Mouse (Mus musculus) liver, adult 2 months (tissue): Measurements from ENCODE around the gene Gm20388.

Experiments
- CTCF ChIP-seq: fragments of 200-500 bp; IDR thresholded peaks from 2 replicates; pipeline ENCODE4 v1.5.1; 2011; ENCODE audit warnings: low read depth, low read length, control low read depth
- POLR2A ChIP-seq: fragments of 200-500 bp; IDR thresholded peaks from 2 replicates; pipeline ENCODE4 v1.6.1; 2011; ENCODE audit warnings: low read length, control low read depth; ENCODE audit not compliant: insufficient read depth; ENCODE audit errors: extremely low read depth

DNA sequence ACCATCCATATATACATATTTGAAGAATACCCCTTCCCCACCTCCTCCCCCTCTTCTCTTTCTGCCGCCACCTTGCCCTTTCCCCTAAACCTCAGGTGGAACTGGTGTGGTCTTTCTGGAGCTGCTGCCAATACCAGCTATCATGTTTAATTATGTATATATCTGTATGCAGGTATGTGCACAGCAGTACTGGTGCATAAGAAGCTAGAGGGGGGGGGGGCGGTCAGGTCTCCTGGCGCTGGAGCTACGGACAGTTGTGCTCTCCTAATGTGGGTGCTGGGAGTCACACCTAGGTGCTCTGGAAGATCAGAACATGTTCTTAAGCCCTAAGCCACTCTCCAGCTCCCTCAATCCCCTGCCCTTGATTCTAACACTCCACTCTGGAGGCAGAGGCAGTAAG is 13.6 kb upstream of the Gm20388 start:
- TF ChIP-seq CTCF (no peak), POLR2A (no peak)
